Mouse (Mus musculus) heart, adult 2 months (tissue): ENCODE measurements around the gene Ltf.

ENCODE experiments used
- CTCF ChIP-seq: fragments of 200-600 bp; IDR thresholded peaks from 2 replicates; pipeline ENCODE4 v1.8.1; 2022; ENCODE audit warnings: antibody characterized with exemption, mild to moderate bottlenecking, moderate library complexity
- EP300 ChIP-seq: fragments of 200-500 bp; IDR thresholded peaks from 2 replicates; pipeline ENCODE4 v1.6.1; 2011; ENCODE audit warnings: low read depth, low read length, control low read depth; ENCODE audit not compliant: insufficient read depth
- POLR2A ChIP-seq: fragments of 200-500 bp; IDR thresholded peaks from 2 replicates; pipeline ENCODE4 v1.6.1; 2011; ENCODE audit warnings: mild to moderate bottlenecking, low read depth, low read length, control low read depth; ENCODE audit not compliant: insufficient read depth

- TF ChIP-seq CTCF (no peak), POLR2A (0 out of 2 replicates have a peak, but pooled peaks have one; percentile 17), EP300 (no peak)
These were observed 35.9 kb downstream of the Ltf start for GRCm38 (mm10) chr9:111054923-111055322.
